Mouse (Mus musculus) kidney, adult 9 months (tissue): ENCODE results near the gene Tspoap1.
A peak's percentile ranks its signal among the peaks of the same experiment; 100 is the strongest.

Experiments used
- DNase-seq: peaks from one replicate; pipeline ENCODE4 v3.0.0; 2022

The Tspoap1 gene

GRCm38 (mm10) chr11:87745632-87746555, 14.4 kb upstream of the Tspoap1 start:
- DNase-seq = no peak

- DNase-seq = no peak
These were observed 13.0 kb upstream of the Tspoap1 start for GRCm38 (mm10) chr11:87747312-87747711.

- no peak for DNase-seq
These were observed 12.6 kb upstream of the Tspoap1 start for GRCm38 (mm10) chr11:87747716-87748115.

GRCm38 (mm10) chr11:87748132-87749119, 11.9 kb upstream of the Tspoap1 start:
- DNase-seq = peak; percentile 32

GRCm38 (mm10) chr11:87749192-87750042, 10.9 kb upstream of the Tspoap1 start:
- peak; percentile 39 for DNase-seq

GRCm38 (mm10) chr11:87750043-87750421, 10.3 kb upstream of the Tspoap1 start:
- no peak for DNase-seq

- no peak for DNase-seq
These were observed 9.8 kb upstream of the Tspoap1 start for GRCm38 (mm10) chr11:87750521-87750920.

- no peak for DNase-seq
These were observed 9.3 kb upstream of the Tspoap1 start for GRCm38 (mm10) chr11:87751031-87751430.

- no peak for DNase-seq
These were observed 8.8 kb upstream of the Tspoap1 start for GRCm38 (mm10) chr11:87751491-87751966.

- DNase-seq = no peak
These were observed 8.0 kb upstream of the Tspoap1 start for GRCm38 (mm10) chr11:87752307-87752706.

GRCm38 (mm10) chr11:87753255-87753654, 7.1 kb upstream of the Tspoap1 start:
- no peak for DNase-seq

- DNase-seq = no peak
These were observed 6.3 kb upstream of the Tspoap1 start for GRCm38 (mm10) chr11:87753891-87754501.

GRCm38 (mm10) chr11:87754603-87755002, 5.7 kb upstream of the Tspoap1 start:
- no peak for DNase-seq

- peak; percentile 45 for DNase-seq
These were observed 4.9 kb upstream of the Tspoap1 start for GRCm38 (mm10) chr11:87755360-87756017.

- DNase-seq = no peak
These were observed 4.0 kb upstream of the Tspoap1 start for GRCm38 (mm10) chr11:87756251-87756820.

GRCm38 (mm10) chr11:87757001-87757954, 3.1 kb upstream of the Tspoap1 start:
- DNase-seq = no peak

- DNase-seq = no peak
These were observed 2.0 kb upstream of the Tspoap1 start for GRCm38 (mm10) chr11:87758161-87758911.

- DNase-seq = no peak
These were observed 1.3 kb upstream of the Tspoap1 start for GRCm38 (mm10) chr11:87758957-87759608.
